Mouse (Mus musculus) forebrain, embryonic 15.5 days (tissue): Measurements from ENCODE around the gene Nek9. TPM values are rescaled to one million over a fixed set of nuclear protein-coding genes. Genes with fewer than 3 reads are reported as not detected.

Experiments used
- ATAC-seq: fragments of 200-750 bp; cut with Nextera tagmentation; replicated peaks from 2 replicates; pipeline ENCODE4 v1.8.0; 2017; ENCODE audit warnings: mild to moderate bottlenecking, moderate TSS enrichment, moderate library complexity
- H3K27ac ChIP-seq: fragments of 300-500 bp; sonication (generic); replicated peaks from 2 replicates; pipeline ENCODE4 v1.5.1; 2015; ENCODE audit warnings: mild to moderate bottlenecking, inconsistent platforms
- H3K27me3 ChIP-seq: fragments of 300-500 bp; sonication (generic); 2 replicates; pipeline ENCODE4 v1.6.1; 2015; ENCODE audit warnings: inconsistent platforms
- H3K36me3 ChIP-seq: fragments of 300-500 bp; sonication (generic); 2 replicates; pipeline ENCODE4 v1.6.1; 2015; ENCODE audit warnings: mild to moderate bottlenecking, inconsistent platforms
- H3K4me1 ChIP-seq: fragments of 300-500 bp; sonication (generic); 2 replicates; pipeline ENCODE4 v1.6.1; 2015; ENCODE audit warnings: inconsistent platforms
- H3K4me2 ChIP-seq: fragments of 300-500 bp; sonication (generic); replicated peaks from 2 replicates; pipeline ENCODE4 v1.6.1; 2015; ENCODE audit warnings: mild to moderate bottlenecking, inconsistent platforms
- H3K4me3 ChIP-seq: fragments of 300-500 bp; sonication (generic); 2 replicates; pipeline ENCODE4 v1.5.1; 2015; ENCODE audit warnings: mild to moderate bottlenecking, inconsistent platforms
- H3K9ac ChIP-seq: fragments of 300-500 bp; sonication (generic); replicated peaks from 2 replicates; pipeline ENCODE4 v1.6.1; 2015; ENCODE audit warnings: mild to moderate bottlenecking, inconsistent platforms
- H3K9me3 ChIP-seq: fragments of 300-500 bp; sonication (generic); 2 replicates; pipeline ENCODE4 v1.6.1; 2016; ENCODE audit warnings: inconsistent platforms
- WGBS: fragments of 180-500 bp; shearing (Covaris S2); methylation state at CpG from one replicate; pipeline ENCODE4 v1.1.7; 2015; ENCODE audit warnings: mixed read lengths; 5-methylcytosine and 5-hydroxymethylcytosine counted together
- polyA plus RNA-seq: library from polyadenylated mRNA; unstranded; fragments of >200 nt; fragmentation: Nextera tagmentation; extraction: Ambion mirVana; gene quantifications from 2 replicates; pipeline ENCODE4 v1.2.1, GENCODE M21; 2015

The Nek9 gene
- polyA plus RNA-seq, 1 experiment from 2014 or later = 14.6 TPM

DNA sequence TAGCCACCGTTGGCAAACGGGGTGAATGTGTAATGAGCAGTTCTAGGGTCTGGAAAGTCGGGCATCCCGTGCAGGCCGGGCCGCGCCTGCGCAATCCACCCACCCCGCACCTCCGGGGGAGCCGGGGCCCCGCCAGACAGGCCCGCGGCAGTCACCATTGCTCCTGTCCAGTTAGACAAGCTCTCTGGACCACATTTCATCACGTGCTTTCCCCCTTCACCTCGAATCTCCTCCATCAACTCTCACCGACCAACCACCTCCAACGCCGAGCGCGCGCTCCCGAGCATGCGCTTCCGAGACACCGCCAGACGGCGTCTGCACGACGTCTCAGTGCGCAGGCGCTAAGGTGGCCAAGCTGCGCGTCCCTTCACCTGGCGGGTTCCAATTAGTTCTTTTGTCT is 68.8 kb downstream of the Nek9 start, which contains the start of gene Mlh3:
TSS of gene Mlh3 (minus strand) at position 281 of the 400 bp plus-strand sequence.
- Histone ChIP-seq H3K27me3 (no peaks in the 10 kb centered on the region), H3K27ac (peak within 1 kb of the TSS; percentile 92), H3K9ac (peak within 1 kb of the TSS; percentile 85), H3K4me3 (peak within 1 kb of the TSS; percentile 84), H3K9me3 (no peaks in the 10 kb centered on the region), H3K4me2 (peak within 1 kb of the TSS; percentile 61), H3K36me3 (no peaks in the 10 kb centered on the region), H3K4me1 (peaks cover 10% of the 10 kb centered on the region)
- under 1% methylated on average over 35 of the region's 35 CpGs for WGBS
- peak; percentile 97 for ATAC-seq

DNA sequence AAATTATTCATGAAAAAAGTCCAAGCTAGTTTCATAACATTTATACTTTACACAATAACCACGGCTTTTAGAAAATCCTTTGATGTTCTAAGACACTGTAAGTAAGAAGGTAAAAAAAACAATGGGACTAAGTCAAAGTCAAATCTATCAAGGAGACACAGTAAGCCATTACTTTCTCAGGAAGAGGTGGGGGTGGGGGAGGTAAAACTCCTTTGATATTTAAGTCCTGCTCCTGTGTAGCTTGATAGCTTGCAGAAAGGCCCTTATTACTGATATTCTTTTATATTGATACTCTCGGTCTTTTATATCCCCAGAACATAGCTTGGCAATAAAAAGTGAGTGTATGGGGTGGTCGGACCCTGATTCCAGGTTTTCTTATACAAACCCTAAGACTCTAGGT is 69.3 kb downstream of the Nek9 start:
- ATAC-seq = no peak

DNA sequence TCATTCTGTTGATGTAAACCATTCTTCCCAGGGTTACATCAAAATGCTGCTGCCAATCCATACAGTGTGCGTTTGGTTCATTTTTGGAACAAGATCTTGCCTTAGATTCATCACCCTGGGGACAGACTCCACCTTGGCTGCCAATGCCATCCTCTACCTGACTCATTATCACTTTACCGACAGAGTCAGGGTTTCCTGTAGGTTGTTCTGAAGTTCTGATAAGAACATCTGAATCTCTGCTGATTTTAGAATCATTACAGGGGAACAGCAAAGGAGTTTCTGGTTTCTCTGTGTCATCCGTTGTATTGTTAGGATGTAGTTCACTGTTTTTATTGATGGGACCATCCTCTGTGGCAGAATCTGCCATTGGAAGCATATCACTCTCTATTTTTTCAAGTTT is 72.9 kb downstream of the Nek9 start:
- no peak overlapping the region for H3K9ac ChIP-seq
- WGBS = 92% methylated on average over 3 of the region's 3 CpGs
- ATAC-seq = no peak
- no peak overlapping the region for H3K4me3 ChIP-seq
- no peak overlapping the region for H3K27ac ChIP-seq
- peaks cover 16% of the 10 kb centered on the region for H3K4me1 ChIP-seq
- H3K9me3 ChIP-seq = no peaks in the 10 kb centered on the region
- H3K27me3 ChIP-seq = no peaks in the 10 kb centered on the region
- H3K36me3 ChIP-seq = no peaks in the 10 kb centered on the region
- no peak overlapping the region for H3K4me2 ChIP-seq

More for the DNA sequence above, 69.3 kb downstream of the Nek9 start:
- 47% methylated on average over 3 of the region's 3 CpGs for WGBS
- H3K9me3 ChIP-seq = no peaks in the 10 kb centered on the region
- peak overlapping the region; percentile 92 for H3K27ac ChIP-seq
- H3K27me3 ChIP-seq = no peaks in the 10 kb centered on the region
- peak overlapping the region; percentile 61 for H3K4me2 ChIP-seq
- peak overlapping the region; percentile 84 for H3K4me3 ChIP-seq
- no peaks in the 10 kb centered on the region for H3K36me3 ChIP-seq
- H3K9ac ChIP-seq = peak overlapping the region; percentile 85
- H3K4me1 ChIP-seq = peaks cover 13% of the 10 kb centered on the region

DNA sequence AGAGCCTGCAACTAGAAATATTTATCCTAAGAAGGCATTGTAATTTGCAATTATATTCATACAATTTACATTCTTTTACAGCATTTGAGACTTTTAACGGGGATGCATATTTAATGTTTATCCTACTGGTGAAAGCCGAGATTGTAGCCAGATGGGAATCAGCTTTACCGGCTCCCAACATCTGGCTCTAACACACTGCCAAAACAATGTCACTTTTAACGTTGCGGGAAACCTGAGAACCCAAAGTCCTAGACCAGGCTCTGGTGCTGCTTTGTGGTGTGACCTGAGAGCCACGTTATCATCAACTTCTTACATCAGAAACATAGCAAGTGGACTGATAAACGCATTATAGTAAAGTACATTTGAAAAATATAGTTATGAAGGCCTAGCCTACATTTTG is 74.2 kb downstream of the Nek9 start:
- peaks cover 12% of the 10 kb centered on the region for H3K4me1 ChIP-seq
- no peak overlapping the region for H3K9ac ChIP-seq
- no peak overlapping the region for H3K4me3 ChIP-seq
- H3K4me2 ChIP-seq = no peak overlapping the region
- WGBS = 62% methylated on average over 7 of the region's 7 CpGs
- ATAC-seq = no peak
- H3K36me3 ChIP-seq = no peaks in the 10 kb centered on the region
- no peaks in the 10 kb centered on the region for H3K9me3 ChIP-seq
- no peak overlapping the region for H3K27ac ChIP-seq
- no peaks in the 10 kb centered on the region for H3K27me3 ChIP-seq

DNA sequence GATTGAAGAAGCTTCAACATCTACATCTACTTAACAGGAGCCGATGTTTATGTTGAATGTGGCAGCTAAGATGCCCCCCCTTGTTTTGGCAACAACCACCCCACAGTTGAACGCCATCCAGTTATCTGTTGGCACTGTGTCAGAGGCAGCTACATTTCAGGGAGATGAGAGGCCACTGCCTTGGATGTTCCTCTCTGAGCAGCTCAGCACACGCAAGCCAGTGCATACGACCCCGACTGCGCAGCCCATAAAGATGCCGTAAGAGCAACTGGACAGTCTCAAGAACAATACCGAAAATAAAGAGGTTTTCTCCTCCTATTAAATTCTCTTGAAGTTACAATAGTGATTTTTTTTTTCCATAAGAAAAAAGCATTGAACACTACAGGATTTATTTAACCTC is 74.6 kb downstream of the Nek9 start:
- H3K9ac ChIP-seq = no peak overlapping the region
- H3K9me3 ChIP-seq = no peaks in the 10 kb centered on the region
- H3K4me3 ChIP-seq = no peak overlapping the region
- no peaks in the 10 kb centered on the region for H3K36me3 ChIP-seq
- H3K4me1 ChIP-seq = peaks cover 10% of the 10 kb centered on the region
- 75% methylated on average over 8 of the region's 8 CpGs for WGBS
- H3K27ac ChIP-seq = no peak overlapping the region
- H3K27me3 ChIP-seq = no peaks in the 10 kb centered on the region
- ATAC-seq = no peak
- no peak overlapping the region for H3K4me2 ChIP-seq

DNA sequence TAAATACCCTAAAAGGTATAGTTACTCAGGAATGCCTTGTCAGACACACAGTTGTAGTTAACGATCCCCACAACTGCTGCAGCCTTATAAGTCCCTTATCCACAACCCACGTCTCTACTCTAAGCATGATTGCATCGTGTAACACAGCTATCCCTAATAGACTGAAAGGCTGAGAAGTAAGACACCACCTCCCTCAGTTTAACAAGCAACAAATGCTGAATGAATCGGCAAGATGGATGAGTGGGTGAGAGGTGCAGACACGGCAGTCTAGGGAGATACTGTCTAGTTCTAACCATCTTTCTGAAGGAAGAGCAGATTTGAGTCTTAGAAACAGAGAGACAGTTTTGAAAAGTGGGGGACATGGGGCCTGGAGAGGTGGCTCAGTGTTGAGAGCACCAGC is 76.0 kb downstream of the Nek9 start:
- no peak overlapping the region for H3K27ac ChIP-seq
- H3K4me3 ChIP-seq = no peak overlapping the region
- no peak overlapping the region for H3K9ac ChIP-seq
- WGBS = 78% methylated on average over 5 of the region's 5 CpGs
- no peak for ATAC-seq
- no peaks in the 10 kb centered on the region for H3K9me3 ChIP-seq
- H3K4me1 ChIP-seq = peaks cover 6% of the 10 kb centered on the region
- H3K4me2 ChIP-seq = no peak overlapping the region
- no peaks in the 10 kb centered on the region for H3K27me3 ChIP-seq
- no peaks in the 10 kb centered on the region for H3K36me3 ChIP-seq

DNA sequence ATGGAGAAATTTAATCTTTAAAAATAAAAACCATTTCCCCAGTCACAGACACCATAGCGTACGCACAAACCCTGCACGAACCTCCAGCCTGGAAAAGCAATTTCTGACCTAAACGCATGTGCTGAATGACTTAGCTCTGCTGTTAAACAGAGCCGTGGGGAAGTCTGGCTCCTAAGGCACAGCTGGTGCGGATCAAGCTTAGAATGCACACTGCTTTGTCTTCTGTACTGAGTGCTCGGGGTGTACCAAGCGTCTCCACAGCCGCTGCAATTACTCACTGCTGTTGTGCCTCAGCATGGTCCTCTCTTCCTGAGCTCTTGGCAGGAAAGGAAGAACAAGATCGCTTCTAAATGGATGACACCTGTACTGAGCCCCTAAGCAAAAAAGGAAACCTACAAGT is 76.7 kb downstream of the Nek9 start:
- 55% methylated on average over 10 of the region's 10 CpGs for whole genome bisulfite sequencing
- H3K9me3 ChIP-seq = no peaks in the 10 kb centered on the region
- H3K36me3 ChIP-seq = no peaks in the 10 kb centered on the region
- no peak overlapping the region for H3K27ac ChIP-seq
- no peak overlapping the region for H3K4me2 ChIP-seq
- H3K9ac ChIP-seq = no peak overlapping the region
- no peaks in the 10 kb centered on the region for H3K27me3 ChIP-seq
- ATAC-seq = no peak
- peaks cover 6% of the 10 kb centered on the region for H3K4me1 ChIP-seq
- H3K4me3 ChIP-seq = no peak overlapping the region

DNA sequence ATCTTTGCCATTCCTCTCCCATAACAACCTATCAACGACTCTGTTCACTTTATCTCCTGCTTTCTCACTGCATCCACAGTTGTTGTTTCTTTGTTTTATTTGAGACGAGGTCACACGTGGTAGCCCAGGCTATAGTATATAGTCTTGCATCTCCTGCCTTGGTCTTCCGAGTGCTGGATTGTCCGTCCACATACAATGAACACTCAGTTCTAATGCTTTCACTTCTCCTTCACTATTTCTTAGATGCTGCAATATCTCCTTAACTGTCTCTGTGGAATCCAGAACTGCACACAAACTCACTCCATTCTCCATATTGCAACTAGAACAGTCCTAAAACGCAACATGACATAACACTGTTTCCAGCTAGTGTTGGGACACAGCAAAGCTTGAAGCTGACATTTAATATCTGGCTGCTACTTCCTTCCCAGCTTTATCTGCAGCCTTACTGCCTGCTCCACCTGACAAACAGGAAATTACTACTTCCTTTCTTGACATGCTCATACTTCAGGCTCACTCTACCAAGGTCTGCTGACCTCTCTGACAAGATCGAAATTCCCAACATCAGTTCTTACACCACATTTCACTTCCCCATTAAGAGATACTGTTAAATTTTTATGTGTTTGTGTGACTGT is 82.0 kb downstream of the Nek9 start:
- Histone ChIP-seq H3K36me3 (no peaks in the 10 kb centered on the region), H3K27me3 (no peaks in the 10 kb centered on the region), H3K27ac (no peak overlapping the region), H3K4me2 (no peak overlapping the region), H3K4me1 (no peaks in the 10 kb centered on the region), H3K4me3 (no peak overlapping the region), H3K9me3 (no peaks in the 10 kb centered on the region), H3K9ac (no peak overlapping the region)
- ATAC-seq = no peak
- 91% methylated on average over 7 of the region's 7 CpGs for WGBS

DNA sequence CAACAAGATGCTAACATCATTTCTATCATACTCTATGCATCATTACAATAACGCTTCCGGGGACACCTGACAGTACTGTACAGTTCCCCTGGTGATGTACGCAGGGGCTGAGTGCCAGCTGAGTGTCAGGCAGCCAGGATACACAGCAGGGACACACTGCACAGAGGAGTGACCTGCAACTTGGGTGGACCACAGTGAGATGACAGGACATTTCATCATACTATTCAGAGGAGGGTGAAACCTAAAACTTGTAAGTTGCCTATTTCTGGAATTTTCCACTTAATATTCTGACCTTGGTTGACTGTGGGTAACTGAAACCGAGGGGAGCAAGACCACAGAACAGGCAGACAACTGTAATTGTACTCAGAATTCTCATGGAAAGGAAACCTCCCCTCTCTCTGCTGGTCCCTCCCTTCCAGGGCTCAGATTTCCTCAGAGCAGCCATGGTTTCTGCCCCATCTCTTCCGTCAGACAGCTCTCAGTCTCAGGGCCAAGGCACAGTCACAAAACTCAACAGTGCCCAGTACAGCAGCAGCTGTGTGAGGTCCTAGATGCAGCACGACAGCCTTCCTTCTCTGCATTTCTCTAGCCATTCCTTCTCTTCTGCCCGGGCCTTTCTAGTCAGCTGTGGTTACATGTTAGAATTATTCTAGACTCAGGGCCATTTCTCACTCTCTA is 82.9 kb downstream of the Nek9 start:
- 76% methylated on average over 7 of the region's 7 CpGs for WGBS
- ATAC-seq = no peak
- H3K4me3 ChIP-seq = no peak overlapping the region
- no peaks in the 10 kb centered on the region for H3K36me3 ChIP-seq
- H3K4me1 ChIP-seq = no peaks in the 10 kb centered on the region
- no peak overlapping the region for H3K27ac ChIP-seq
- no peak overlapping the region for H3K9ac ChIP-seq
- no peaks in the 10 kb centered on the region for H3K9me3 ChIP-seq
- H3K4me2 ChIP-seq = no peak overlapping the region
- no peaks in the 10 kb centered on the region for H3K27me3 ChIP-seq

DNA sequence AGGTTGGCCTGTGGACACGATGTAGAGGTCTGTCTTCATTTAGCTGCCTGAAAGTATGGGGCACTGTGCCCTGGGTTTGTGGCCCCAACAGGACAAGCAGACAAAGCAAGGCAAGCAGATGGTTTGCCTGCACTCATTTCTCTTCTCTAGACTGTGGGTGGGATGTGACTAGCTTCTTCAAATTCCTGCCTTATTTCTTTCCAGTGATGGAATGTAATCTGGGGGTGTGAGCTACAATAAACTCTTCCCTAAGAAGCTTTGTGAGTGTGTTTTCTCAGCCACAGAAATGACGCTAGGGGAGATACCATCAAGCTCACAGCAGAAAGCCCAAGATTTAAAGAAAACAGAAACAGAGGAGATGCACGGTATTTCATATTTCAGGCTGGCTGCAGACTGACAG is 87.1 kb downstream of the Nek9 start:
- Histone ChIP-seq H3K27ac (no peak overlapping the region), H3K36me3 (peaks cover 7% of the 10 kb centered on the region), H3K4me3 (no peak overlapping the region), H3K9ac (no peak overlapping the region), H3K9me3 (no peaks in the 10 kb centered on the region), H3K4me2 (no peak overlapping the region), H3K4me1 (no peaks in the 10 kb centered on the region), H3K27me3 (no peaks in the 10 kb centered on the region)
- WGBS = 96% methylated on average over 3 of the region's 3 CpGs
- no peak for ATAC-seq
